ENCODE assay signal across 17 mouse cellular contexts in the genomic region with DNA sequence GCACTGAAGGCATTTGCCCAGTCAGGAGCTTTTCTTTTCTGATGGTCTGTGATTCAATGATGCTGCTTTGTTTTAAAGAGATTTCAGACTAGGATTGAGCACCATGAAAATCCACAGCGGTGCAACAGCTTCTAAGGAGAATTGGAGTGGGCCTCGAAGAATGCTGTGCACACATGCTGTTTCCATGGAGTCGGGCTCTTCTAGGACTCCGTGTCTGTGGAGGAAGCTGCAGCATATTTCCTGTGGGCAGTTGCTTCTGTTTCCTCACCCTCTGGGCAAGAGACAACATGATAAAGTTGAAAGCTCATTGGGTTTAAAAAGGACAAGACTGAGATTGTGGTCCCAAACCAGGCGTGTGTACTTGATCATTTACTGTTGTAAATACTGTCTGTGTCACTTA.
"Had no signal": no experiment of that assay in that cellular context is flagged by ENCODE, and none has a peak within 500 bp of the region (broad histone marks: within the 10 kb centered on the region; RNA-seq: fewer than 3 reads in every experiment).

No protein-coding gene starts in this region.

- H3K27me3 ChIP-seq: liver, embryonic 13.5 days; neural tube, embryonic 13.5 days; stomach, embryonic 15.5 days had no signal

- H3K27ac ChIP-seq: kidney, postnatal 0 days; left cerebral cortex, adult 2 months; liver, embryonic 13.5 days; neural tube, embryonic 13.5 days; stomach, embryonic 15.5 days had no signal

- DNase-seq: kidney, adult 2 months; kidney, postnatal 25 days; liver, embryonic 13.5 days; lung, adult 2 months; lung, postnatal 14 days; lung, postnatal 4 days; midbrain, embryonic 14.5 days; retina, postnatal 1 day; spleen, adult 18-20 months; thymus, postnatal 36 days had no signal

- ATAC-seq: intestine, postnatal 0 days had no signal

- H3K4me2 ChIP-seq: liver, embryonic 13.5 days; midbrain, embryonic 11.5 days; neural tube, embryonic 13.5 days; stomach, embryonic 15.5 days had no signal

- H3K9me3 ChIP-seq: liver, embryonic 13.5 days; neural tube, embryonic 13.5 days; stomach, embryonic 15.5 days had no signal

- H3K4me3 ChIP-seq: left cerebral cortex, adult 2 months; liver, embryonic 13.5 days; myocyte; neural tube, embryonic 13.5 days; stomach, embryonic 15.5 days had no signal

- H3K4me1 ChIP-seq: liver, embryonic 13.5 days; neural tube, embryonic 13.5 days had no signal

- H3K9ac ChIP-seq: liver, embryonic 13.5 days; neural tube, embryonic 13.5 days; stomach, embryonic 15.5 days had no signal

- H3K36me3 ChIP-seq: liver, embryonic 13.5 days; neural tube, embryonic 13.5 days; stomach, embryonic 15.5 days had no signal
